Mouse (Mus musculus) embryonic fibroblast, embryonic 13.5 days (primary cell): Measurements from ENCODE around the gene Gm45021.

Experiments
- CTCF ChIP-seq: IDR thresholded peaks from 2 replicates; pipeline ENCODE4 v1.5.1; 2011; ENCODE audit warnings: mild to moderate bottlenecking, control low read depth, low read length, moderate library complexity, borderline replicate concordance; ENCODE audit not compliant: insufficient read depth
- POLR2A ChIP-seq: IDR thresholded peaks from 2 replicates; pipeline ENCODE4 v1.6.1; 2011; ENCODE audit warnings: low read depth, mild to moderate bottlenecking, control low read depth, low read length, moderate library complexity

DNA sequence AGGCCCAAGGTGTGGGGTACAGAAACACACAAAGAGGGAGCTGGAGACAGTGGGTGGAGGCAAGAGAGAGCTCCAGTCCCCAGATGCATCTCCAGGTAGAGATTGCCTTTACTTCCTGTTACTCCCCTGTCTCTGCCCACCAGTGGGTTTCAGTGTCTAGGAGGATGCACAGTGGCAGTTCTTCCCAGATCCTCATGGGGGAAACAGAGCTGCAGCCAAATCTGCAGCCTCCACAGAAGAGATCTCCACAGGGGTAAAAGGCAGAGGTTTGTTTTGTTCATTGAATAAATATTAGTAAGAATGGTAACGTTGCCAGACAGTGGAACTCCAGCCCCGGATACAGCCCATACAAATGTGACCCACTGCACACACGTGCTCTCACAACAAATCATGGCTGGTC lies 21.2 kb downstream of the Gm45021 start:
- TF ChIP-seq POLR2A = no peak
- TF ChIP-seq CTCF = no peak
